Mouse (Mus musculus) ES-Bruce4 (cell line): ENCODE data around the gene Ntmt1. TPM values are rescaled to one million over a fixed set of nuclear protein-coding genes. Genes with fewer than 3 reads are reported as not detected.
A peak's percentile ranks its signal among the peaks of the same experiment; 100 is the strongest.

Experiments
- H3K27ac ChIP-seq: 2 replicates; pipeline ENCODE4 v1.5.1; 2012; ENCODE audit warnings: low read length, inconsistent platforms; ENCODE audit not compliant: insufficient read depth
- H3K27me3 ChIP-seq: 2 replicates; pipeline ENCODE4 v1.6.1; 2012; ENCODE audit warnings: mild to moderate bottlenecking, low read length, inconsistent platforms; ENCODE audit not compliant: control insufficient read depth, poor library complexity, insufficient read depth, severe bottlenecking
- H3K36me3 ChIP-seq: 2 replicates; pipeline ENCODE4 v1.6.1; 2012; ENCODE audit warnings: inconsistent platforms, mild to moderate bottlenecking, low read length, moderate library complexity; ENCODE audit not compliant: control insufficient read depth, poor library complexity, insufficient read depth, severe bottlenecking
- H3K4me1 ChIP-seq: one replicate; pipeline ENCODE4 v1.8.1; 2011; ENCODE audit warnings: low read length; ENCODE audit not compliant: control insufficient read depth, insufficient read depth
- H3K4me3 ChIP-seq: 2 replicates; pipeline ENCODE4 v1.5.1; 2011; ENCODE audit warnings: low read depth, mild to moderate bottlenecking, low read length
- H3K9ac ChIP-seq: 2 replicates; pipeline ENCODE4 v1.6.1; 2012; ENCODE audit warnings: low read depth, mild to moderate bottlenecking, inconsistent platforms; ENCODE audit not compliant: poor library complexity, severe bottlenecking
- H3K9me3 ChIP-seq: replicated peaks from 2 replicates; pipeline ENCODE4 v1.6.1; 2012; ENCODE audit warnings: mild to moderate bottlenecking, low read length, inconsistent platforms; ENCODE audit not compliant: control insufficient read depth, poor library complexity, insufficient read depth, severe bottlenecking
- CTCF ChIP-seq: IDR thresholded peaks from one replicate; pipeline ENCODE4 v1.8.1; 2011; ENCODE audit warnings: low read depth, low read length
- EP300 ChIP-seq: IDR thresholded peaks from 2 replicates; pipeline ENCODE4 v1.6.1; 2011; ENCODE audit warnings: low read depth, low read length; ENCODE audit not compliant: insufficient read depth
- POLR2A ChIP-seq: IDR thresholded peaks from one replicate; pipeline ENCODE4 v1.8.1; 2011; ENCODE audit warnings: low read length; ENCODE audit not compliant: insufficient read depth
- polyA plus RNA-seq: library from polyadenylated mRNA; stranded (reverse); fragments of >200 nt; gene quantifications from 2 replicates; pipeline ENCODE4 v1.2.4, GENCODE M21; 2011; ENCODE audit warnings: low read depth; ENCODE audit not compliant: missing spikeins, insufficient read depth, insufficient read length

Ntmt1 gene
- polyA plus RNA-seq, 1 experiment: 42.6 TPM

DNA sequence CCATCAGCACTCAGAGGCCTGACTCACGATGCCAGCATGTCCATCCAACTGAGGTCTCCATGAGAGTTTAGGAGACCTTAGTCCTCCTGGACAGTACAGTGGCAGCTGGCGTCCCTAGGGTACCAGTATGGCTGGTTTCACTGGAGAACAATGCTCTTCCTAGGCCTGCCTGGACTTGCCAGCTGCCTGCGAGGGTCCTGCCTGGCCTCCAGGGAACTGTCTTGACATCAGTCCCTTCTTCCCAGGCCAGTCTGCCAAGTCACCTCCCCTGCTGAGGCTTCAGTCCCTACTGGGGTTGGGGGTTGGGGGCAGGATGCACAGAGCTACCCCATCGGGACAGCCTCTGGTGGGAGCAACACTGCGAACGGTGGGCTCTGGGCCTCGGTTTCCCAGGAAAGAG, 15.6 kb upstream of the Ntmt1 start:
- Histone ChIP-seq H3K36me3 (no peaks in the 10 kb centered on the region), H3K9ac (no peak overlapping the region), H3K27ac (no peak overlapping the region), H3K27me3 (no peaks in the 10 kb centered on the region), H3K4me1 (no peaks in the 10 kb centered on the region), H3K9me3 (no peaks in the 10 kb centered on the region), H3K4me3 (no peak overlapping the region)
- TF ChIP-seq CTCF (no peak), EP300 (no peak), POLR2A (no peak)

- peak overlapping the region; percentile 72 for H3K4me3 ChIP-seq
- H3K27me3 ChIP-seq: no peaks in the 10 kb centered on the region
- H3K27ac ChIP-seq: no peak overlapping the region
- no peaks in the 10 kb centered on the region for H3K9me3 ChIP-seq
- H3K9ac ChIP-seq: peak overlapping the region; percentile 13; the same call in 1 of the 2 replicates
- TF ChIP-seq CTCF (peak; percentile 86), POLR2A (no peak), EP300 (peak; percentile 59; the same call in 1 of the 2 replicates)
- H3K36me3 ChIP-seq: no peaks in the 10 kb centered on the region
- H3K4me1 ChIP-seq: peaks cover 2% of the 10 kb centered on the region
Measured at GRCm38 (mm10) chr2:30794179-30795108, 13.2 kb upstream of the Ntmt1 start.

GRCm38 (mm10) chr2:30795271-30795888, 12.2 kb upstream of the Ntmt1 start:
- TF ChIP-seq EP300 (no peak), POLR2A (no peak), CTCF (no peak)
- Histone ChIP-seq H3K27ac (no peak overlapping the region), H3K9ac (no peak overlapping the region), H3K4me3 (no peak overlapping the region), H3K36me3 (no peaks in the 10 kb centered on the region), H3K4me1 (peaks cover 2% of the 10 kb centered on the region), H3K27me3 (no peaks in the 10 kb centered on the region), H3K9me3 (no peaks in the 10 kb centered on the region)

- Histone ChIP-seq H3K27ac (no peak overlapping the region), H3K36me3 (no peaks in the 10 kb centered on the region), H3K4me3 (no peak overlapping the region), H3K27me3 (no peaks in the 10 kb centered on the region), H3K9me3 (no peaks in the 10 kb centered on the region), H3K4me1 (peaks cover 2% of the 10 kb centered on the region), H3K9ac (no peak overlapping the region)
- no peak for TF ChIP-seq CTCF
- TF ChIP-seq POLR2A: no peak
- TF ChIP-seq EP300: no peak
Measured at GRCm38 (mm10) chr2:30795889-30796275, 11.7 kb upstream of the Ntmt1 start.

DNA sequence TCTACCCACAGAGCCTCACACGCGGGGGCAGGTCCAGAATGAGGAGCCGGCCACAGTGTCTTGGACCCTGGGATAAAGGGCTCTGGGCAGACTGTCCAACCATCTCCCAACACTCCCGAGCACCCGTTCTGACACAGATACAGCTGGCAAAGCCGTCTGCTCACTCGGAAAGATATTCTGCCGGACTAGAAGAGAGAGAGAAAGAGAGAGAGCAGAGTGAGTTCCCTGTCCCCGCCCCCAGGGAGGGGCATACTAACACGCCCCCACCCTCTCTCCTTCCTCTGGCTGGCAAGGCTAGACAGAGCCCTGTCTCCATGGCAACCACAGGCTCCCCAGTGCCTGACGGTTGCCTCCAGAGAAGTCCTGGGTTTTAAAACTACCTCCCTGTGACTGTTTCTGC, 11.2 kb upstream of the Ntmt1 start:
- Histone ChIP-seq H3K9ac (no peak overlapping the region), H3K36me3 (no peaks in the 10 kb centered on the region), H3K9me3 (no peaks in the 10 kb centered on the region), H3K27ac (no peak overlapping the region), H3K27me3 (no peaks in the 10 kb centered on the region), H3K4me1 (peaks cover 2% of the 10 kb centered on the region), H3K4me3 (no peak overlapping the region)
- TF ChIP-seq EP300 (no peak), CTCF (no peak), POLR2A (no peak)

DNA sequence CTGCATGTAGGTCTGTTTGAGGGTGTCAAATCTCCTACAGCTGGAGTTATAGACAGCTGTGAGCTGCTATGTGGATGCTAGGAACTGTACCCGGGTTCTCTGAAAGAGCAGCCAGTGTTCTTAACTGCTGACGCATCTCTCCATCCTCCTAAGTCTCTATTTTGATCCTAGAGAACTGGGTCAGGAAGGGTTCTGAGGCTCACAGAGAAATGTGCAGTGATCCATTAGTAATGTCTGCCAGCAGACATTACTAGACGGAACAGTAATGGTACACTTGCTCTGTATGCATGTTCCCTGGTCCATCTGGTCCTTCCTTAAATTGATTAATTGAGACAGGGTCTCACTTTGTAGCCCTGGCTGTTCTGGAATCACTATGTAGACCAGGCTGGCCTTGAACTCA, 8.2 kb upstream of the Ntmt1 start:
- Histone ChIP-seq H3K9me3 (no peaks in the 10 kb centered on the region), H3K9ac (no peak overlapping the region), H3K4me1 (peaks cover 2% of the 10 kb centered on the region), H3K4me3 (no peak overlapping the region), H3K36me3 (no peaks in the 10 kb centered on the region), H3K27ac (no peak overlapping the region), H3K27me3 (no peaks in the 10 kb centered on the region)
- TF ChIP-seq CTCF: no peak
- no peak for TF ChIP-seq POLR2A
- TF ChIP-seq EP300: no peak
